Mouse (Mus musculus): ENCODE data around the gene Glud1.
"Not testable (repeated sequence)": the region's sequence is repeated elsewhere in the genome, so short reads cannot be mapped to it uniquely, and the experiment has no call there.

The Glud1 gene

GRCm38 (mm10) chr14:34312339-34313048 is 2.0 kb downstream of the Glud1 start:
- DNase-seq (ENCODE audit: low spot score) = no peak

GRCm38 (mm10) chr14:34313612-34314011 is 3.1 kb downstream of the Glud1 start:
- no peak for DNase-seq (ENCODE audit: low spot score)

GRCm38 (mm10) chr14:34314383-34314782 is 3.9 kb downstream of the Glud1 start:
- DNase-seq (ENCODE audit: low spot score) = not testable (repeated sequence)

GRCm38 (mm10) chr14:34314796-34315195 is 4.3 kb downstream of the Glud1 start:
- no peak for DNase-seq (ENCODE audit: low spot score)

- no peak for DNase-seq (ENCODE audit: low spot score)
Measured at GRCm38 (mm10) chr14:34316346-34316745, 5.8 kb downstream of the Glud1 start.

GRCm38 (mm10) chr14:34317431-34317830 is 6.9 kb downstream of the Glud1 start:
- no peak for DNase-seq (ENCODE audit: low spot score)

- no peak for DNase-seq (ENCODE audit: low spot score)
Measured at GRCm38 (mm10) chr14:34318113-34318512, 7.6 kb downstream of the Glud1 start.

GRCm38 (mm10) chr14:34323576-34324085 is 13.1 kb downstream of the Glud1 start:
- no peak for DNase-seq (ENCODE audit: low spot score)

- DNase-seq (ENCODE audit: low spot score) = no peak
Measured at GRCm38 (mm10) chr14:34326606-34327005, 16.1 kb downstream of the Glud1 start.

- DNase-seq (ENCODE audit: low spot score) = no peak
Measured at GRCm38 (mm10) chr14:34327618-34328017, 17.1 kb downstream of the Glud1 start.

GRCm38 (mm10) chr14:34330657-34331158 is 20.2 kb downstream of the Glud1 start:
- no peak for DNase-seq (ENCODE audit: low spot score)

GRCm38 (mm10) chr14:34331886-34332285 is 21.4 kb downstream of the Glud1 start:
- no peak for DNase-seq (ENCODE audit: low spot score)

- DNase-seq (ENCODE audit: low spot score) = no peak
Measured at GRCm38 (mm10) chr14:34332476-34332875, 21.9 kb downstream of the Glud1 start.

GRCm38 (mm10) chr14:34339446-34339845 is 28.9 kb downstream of the Glud1 start:
- no peak for DNase-seq (ENCODE audit: low spot score)

GRCm38 (mm10) chr14:34341993-34342392 is 31.5 kb downstream of the Glud1 start:
- no peak for DNase-seq (ENCODE audit: low spot score)

GRCm38 (mm10) chr14:34343078-34343477 is 32.6 kb downstream of the Glud1 start:
- no peak for DNase-seq (ENCODE audit: low spot score)

- DNase-seq (ENCODE audit: low spot score) = no peak
Measured at GRCm38 (mm10) chr14:34344361-34344760, 33.8 kb downstream of the Glud1 start.

GRCm38 (mm10) chr14:34345771-34346566 is 35.4 kb downstream of the Glud1 start:
- no peak for DNase-seq (ENCODE audit: low spot score)

- no peak for DNase-seq (ENCODE audit: low spot score)
Measured at GRCm38 (mm10) chr14:34347084-34347483, 36.6 kb downstream of the Glud1 start.

- no peak for DNase-seq (ENCODE audit: low spot score)
Measured at GRCm38 (mm10) chr14:34348301-34348700, 37.8 kb downstream of the Glud1 start.

- no peak for DNase-seq (ENCODE audit: low spot score)
Measured at GRCm38 (mm10) chr14:34349007-34349406, 38.5 kb downstream of the Glud1 start.

- no peak for DNase-seq (ENCODE audit: low spot score)
Measured at GRCm38 (mm10) chr14:34351660-34352059, 41.1 kb downstream of the Glud1 start.

GRCm38 (mm10) chr14:34352523-34352922 is 42.0 kb downstream of the Glud1 start:
- no peak for DNase-seq (ENCODE audit: low spot score)
